Mouse (Mus musculus): Measurements from ENCODE around the gene Nudt16l1. TPM values are rescaled to one million over a fixed set of nuclear protein-coding genes. Genes with fewer than 3 reads are reported as not detected.

Nudt16l1 gene
- polyA plus RNA-seq, 1 experiment from 2014 or later: 134 TPM

DNA sequence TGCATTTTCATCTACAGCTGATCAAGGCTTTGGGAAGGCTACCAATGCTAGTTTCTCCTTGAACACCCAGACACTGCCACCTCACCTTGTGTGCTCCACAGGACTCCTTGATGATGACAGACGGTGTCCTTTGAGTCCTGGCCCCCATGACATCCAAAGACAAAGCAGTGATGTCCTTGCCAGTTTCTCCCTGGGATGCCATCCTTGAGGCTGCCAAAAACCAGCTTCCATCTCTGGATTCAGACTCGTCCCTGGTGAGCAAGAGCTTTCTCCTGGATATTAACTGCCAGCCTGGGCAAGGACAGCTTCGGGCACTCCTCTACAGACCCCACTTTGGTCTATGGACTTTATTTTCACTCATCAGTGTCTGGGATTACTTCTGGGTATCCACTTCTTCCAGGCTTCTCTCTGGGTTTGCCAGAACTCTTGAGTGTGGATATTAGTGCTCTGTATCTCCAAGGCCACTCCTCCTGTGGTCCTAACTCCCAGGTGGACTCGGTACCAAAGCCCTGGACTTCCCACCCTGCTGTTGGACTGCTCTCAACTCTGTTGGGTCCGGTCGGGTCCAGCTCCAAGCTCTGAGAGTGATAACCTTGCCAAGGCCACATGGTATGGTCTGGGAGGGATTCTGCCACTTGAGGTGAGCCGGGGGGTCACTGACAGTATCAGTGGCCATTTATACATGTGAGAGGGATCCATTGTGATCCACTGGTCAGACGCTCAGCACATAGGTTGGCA is 27.0 kb downstream of the Nudt16l1 start:
- Histone ChIP-seq H3K27ac (no peak overlapping the region), H3K9ac (no peak overlapping the region), H3K36me3 (peaks cover 6% of the 10 kb centered on the region; the same call in 1 of the 2 replicates), H3K4me2 (replicated peaks) (peak overlapping the region; percentile 86), H3K9me3 (replicated peaks) (no peaks in the 10 kb centered on the region), H3K4me1 (peaks cover 21% of the 10 kb centered on the region), H3K27me3 (no peaks in the 10 kb centered on the region), H3K4me3 (0 out of 2 replicates have a peak overlapping the region, but pooled peaks have one; percentile 95)
- no peak for ATAC-seq (ENCODE audit: low FRiP score)
- 87% methylated on average over 8 of the region's 8 CpGs for WGBS

DNA sequence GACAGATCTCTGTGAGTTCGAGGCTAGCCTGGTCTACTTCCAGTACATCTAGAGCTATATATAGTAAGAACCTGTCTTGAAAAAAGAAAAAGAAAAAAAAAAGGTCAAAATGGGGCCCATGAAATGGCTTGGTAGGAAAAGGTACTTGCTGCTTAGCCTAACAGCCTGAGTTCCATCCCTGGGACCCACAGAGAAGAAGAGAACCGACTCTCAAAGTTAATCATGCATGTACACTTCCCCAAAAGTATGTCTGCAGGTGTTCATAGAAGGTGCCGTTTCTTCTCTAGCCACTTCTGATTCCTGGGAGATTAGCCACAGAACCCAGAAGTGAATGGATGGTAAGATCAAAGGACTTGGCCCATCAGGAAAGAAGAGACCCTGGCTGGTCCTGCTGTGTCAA is 29.9 kb downstream of the Nudt16l1 start:
- Histone ChIP-seq H3K27ac (no peak overlapping the region), H3K4me3 (no peak overlapping the region), H3K4me1 (peaks cover 7% of the 10 kb centered on the region), H3K27me3 (no peaks in the 10 kb centered on the region), H3K4me2 (replicated peaks) (no peak overlapping the region), H3K9ac (no peak overlapping the region), H3K9me3 (replicated peaks) (no peaks in the 10 kb centered on the region), H3K36me3 (0 out of 2 replicates have a peak, but pooled peaks cover 3% of the 10 kb centered on the region)
- no peak for ATAC-seq (ENCODE audit: low FRiP score)
- 85% methylated on average over 3 of the region's 3 CpGs for WGBS

DNA sequence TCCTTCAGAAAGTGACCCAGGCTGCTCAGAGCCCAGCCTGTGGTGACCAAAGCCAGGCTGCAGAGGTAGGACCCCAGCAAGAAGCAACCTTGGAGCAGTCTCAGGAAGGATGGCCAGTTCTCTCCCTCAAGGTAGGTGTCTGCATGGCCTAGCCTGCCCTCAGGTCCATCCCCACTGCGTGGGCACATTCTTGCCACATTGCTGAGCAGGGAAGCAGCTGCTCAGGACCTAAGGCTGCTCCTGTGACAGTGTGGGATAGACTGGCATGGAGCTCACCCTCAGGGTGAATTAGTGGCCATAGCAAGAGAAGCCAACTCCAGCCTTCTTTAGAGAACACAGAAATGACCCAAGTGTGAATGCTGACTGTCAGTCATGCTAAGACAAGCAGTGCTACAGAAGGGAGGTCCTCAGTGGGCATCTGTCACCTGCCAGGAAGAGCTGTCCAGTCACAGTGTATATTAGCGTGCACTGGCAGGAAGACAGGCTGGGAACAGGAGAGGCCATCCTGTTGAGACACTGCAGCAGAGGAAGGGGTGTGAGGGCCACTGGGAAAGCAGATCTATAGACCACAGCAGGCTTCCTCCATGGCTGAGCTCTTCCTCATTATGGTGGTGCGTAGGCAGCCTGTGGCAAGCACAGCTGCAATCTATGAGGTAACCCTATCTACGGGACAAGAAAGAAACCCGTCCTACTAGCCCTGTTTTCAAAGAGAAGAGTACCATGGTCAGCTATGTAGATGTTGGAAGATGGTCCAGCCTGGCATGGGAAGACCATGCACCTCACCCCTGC is 30.7 kb downstream of the Nudt16l1 start:
- Histone ChIP-seq H3K27me3 (no peaks in the 10 kb centered on the region), H3K4me2 (replicated peaks) (no peak overlapping the region), H3K27ac (no peak overlapping the region), H3K36me3 (0 out of 2 replicates have a peak, but pooled peaks cover 3% of the 10 kb centered on the region), H3K4me3 (no peak overlapping the region), H3K9ac (no peak overlapping the region), H3K9me3 (replicated peaks) (no peaks in the 10 kb centered on the region), H3K4me1 (peaks cover 6% of the 10 kb centered on the region)
- no peak for ATAC-seq (ENCODE audit: low FRiP score)
- WGBS: 88% methylated on average over 5 of the region's 5 CpGs

DNA sequence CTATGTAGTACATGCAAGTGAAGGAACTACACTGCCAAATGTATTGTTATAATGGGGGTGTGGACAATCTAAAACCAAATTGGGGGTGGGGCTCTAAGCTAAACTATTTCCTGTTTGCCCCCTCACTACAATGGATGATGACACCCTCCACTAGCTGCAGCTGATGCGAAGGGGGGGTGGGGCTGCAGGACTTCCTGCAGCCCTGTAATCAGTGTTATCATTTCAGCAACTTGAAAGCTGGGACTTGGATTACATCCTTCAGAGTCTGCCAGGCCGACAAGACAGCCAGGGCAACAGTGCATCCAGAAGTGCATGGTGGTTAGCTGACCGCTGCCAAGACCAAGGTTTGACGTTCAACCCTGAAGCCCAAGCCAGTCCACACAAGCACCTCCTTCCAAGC is 33.1 kb downstream of the Nudt16l1 start:
- no peak overlapping the region for H3K9ac ChIP-seq
- no peak for ATAC-seq (ENCODE audit: low FRiP score)
- H3K4me3 ChIP-seq: no peak overlapping the region
- H3K4me1 ChIP-seq: no peaks in the 10 kb centered on the region
- 84% methylated on average over 4 of the region's 4 CpGs for WGBS
- no peaks in the 10 kb centered on the region for H3K9me3 ChIP-seq (replicated peaks)
- no peaks in the 10 kb centered on the region for H3K27me3 ChIP-seq
- 0 out of 2 replicates have a peak, but pooled peaks cover 3% of the 10 kb centered on the region for H3K36me3 ChIP-seq
- H3K4me2 ChIP-seq (replicated peaks): no peak overlapping the region
- no peak overlapping the region for H3K27ac ChIP-seq

DNA sequence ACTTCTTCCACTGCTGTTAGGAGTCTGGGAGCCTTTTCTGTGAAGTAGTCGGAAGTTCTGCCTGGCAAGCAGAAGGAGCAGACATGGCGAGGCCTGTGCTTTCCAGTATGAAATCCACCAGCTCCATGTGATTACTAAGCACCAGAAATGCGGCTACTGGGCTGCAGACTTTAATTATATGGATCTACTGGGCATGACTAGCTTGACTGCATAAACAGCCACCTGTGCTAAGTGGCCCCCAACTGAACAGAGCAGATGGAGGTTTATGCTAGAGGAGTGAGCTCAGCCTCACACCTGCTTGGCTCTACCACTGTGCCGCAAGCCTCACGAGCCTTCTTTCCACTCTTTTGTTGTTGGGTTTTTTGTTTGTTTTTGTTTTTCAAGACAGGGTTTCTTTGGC is 36.0 kb downstream of the Nudt16l1 start:
- no peak for ATAC-seq (ENCODE audit: low FRiP score)
- H3K36me3 ChIP-seq: no peaks in the 10 kb centered on the region
- H3K4me2 ChIP-seq (replicated peaks): no peak overlapping the region
- no peak overlapping the region for H3K9ac ChIP-seq
- no peaks in the 10 kb centered on the region for H3K4me1 ChIP-seq
- no peak overlapping the region for H3K4me3 ChIP-seq
- 85% methylated on average over 5 of the region's 5 CpGs for WGBS
- H3K27me3 ChIP-seq: no peaks in the 10 kb centered on the region
- no peaks in the 10 kb centered on the region for H3K9me3 ChIP-seq (replicated peaks)
- no peak overlapping the region for H3K27ac ChIP-seq

DNA sequence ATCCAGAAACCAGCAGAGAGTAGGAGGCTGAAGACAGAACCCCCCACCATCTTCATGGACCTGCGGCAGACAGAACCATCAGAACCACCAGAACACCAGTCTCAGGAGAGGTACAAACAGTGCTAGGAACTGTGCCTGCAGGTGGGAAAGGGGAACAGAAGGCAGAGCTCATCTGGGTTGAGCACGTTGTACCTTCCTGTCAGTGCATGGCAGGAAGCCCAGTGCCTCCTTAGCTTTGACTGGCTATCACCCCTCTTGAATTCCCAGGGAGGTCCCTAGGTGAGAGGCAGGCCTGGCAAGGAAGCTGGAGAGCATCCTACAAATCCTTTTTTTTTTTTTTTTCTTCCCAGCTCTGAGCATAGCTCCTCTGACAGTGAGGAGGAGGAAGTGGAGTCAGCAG is 37.6 kb downstream of the Nudt16l1 start:
- Histone ChIP-seq H3K4me1 (no peaks in the 10 kb centered on the region), H3K9me3 (replicated peaks) (no peaks in the 10 kb centered on the region), H3K4me3 (no peak overlapping the region), H3K27ac (no peak overlapping the region), H3K27me3 (no peaks in the 10 kb centered on the region), H3K36me3 (no peaks in the 10 kb centered on the region), H3K4me2 (replicated peaks) (no peak overlapping the region), H3K9ac (no peak overlapping the region)
- 78% methylated on average over 2 of the region's 2 CpGs for WGBS
- ATAC-seq (ENCODE audit: low FRiP score): no peak

DNA sequence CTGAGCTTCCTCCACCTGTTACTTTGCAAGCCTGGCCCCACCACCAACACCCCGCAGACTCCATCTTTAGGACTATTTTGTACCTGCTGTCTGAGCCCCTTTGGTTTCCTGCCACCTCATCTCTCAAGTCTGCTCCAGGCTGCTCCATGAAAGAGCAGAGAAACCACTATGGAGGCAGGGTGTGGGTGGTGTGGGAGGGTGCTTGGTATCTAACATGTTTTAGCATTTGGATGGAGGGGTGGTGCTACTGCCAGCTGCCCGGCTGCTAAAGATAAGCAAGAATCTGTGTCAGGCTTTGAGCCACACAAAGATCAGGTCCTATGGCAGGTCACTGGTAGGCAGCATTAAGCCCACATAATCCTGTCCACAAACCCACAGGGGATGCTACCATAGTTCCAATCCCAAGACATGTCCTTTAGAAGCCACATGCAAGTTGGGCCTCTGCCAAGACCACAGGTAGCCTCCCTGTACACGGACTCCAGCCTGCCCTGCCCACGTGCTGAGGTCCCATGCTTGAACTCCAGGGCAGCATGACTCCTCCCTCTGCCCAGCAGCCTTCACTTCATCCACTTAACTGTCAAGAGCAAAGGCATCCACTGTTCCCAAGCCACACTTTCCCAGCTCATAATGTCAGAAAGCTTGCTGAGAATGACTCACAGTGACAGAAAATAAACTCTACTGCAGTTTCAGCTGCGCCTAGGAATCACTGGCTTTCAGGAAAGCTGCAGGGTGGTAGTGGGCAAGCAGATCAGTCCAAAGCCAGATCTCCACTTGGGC is 39.9 kb downstream of the Nudt16l1 start:
- ATAC-seq (ENCODE audit: low FRiP score): no peak
- no peak overlapping the region for H3K4me3 ChIP-seq
- 70% methylated on average over 5 of the region's 5 CpGs for WGBS

DNA sequence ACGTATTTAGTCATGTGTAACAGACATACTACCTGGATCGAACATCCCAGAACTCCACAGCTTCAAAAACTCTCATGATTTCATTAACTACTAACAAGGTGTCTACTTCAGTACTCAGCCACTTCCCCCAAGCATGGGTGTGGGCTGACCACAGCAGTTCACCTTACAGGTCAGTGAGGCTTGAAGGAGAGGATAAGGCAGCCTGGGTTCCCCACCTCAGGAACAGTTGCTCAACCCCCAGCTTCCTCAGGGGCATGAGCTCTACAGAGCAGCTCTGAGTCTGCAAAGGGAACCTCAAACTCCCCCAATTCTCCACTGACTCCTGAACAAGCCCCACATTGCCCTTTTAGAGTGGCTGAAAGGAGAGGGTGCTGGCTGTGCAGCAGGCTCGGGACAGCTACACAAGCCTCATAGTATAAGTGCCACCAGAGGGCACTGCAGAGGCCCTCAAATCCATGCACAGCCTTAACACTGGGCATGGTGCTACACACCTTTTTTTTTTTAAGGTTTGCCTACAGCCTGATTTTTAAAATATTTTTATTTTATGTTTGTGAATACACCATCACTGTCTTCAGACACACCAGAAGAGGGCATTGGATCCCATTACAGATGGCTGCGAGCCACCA is 41.3 kb downstream of the Nudt16l1 start:
- ATAC-seq (ENCODE audit: low FRiP score): no peak
- no peaks in the 10 kb centered on the region for H3K9me3 ChIP-seq (replicated peaks)
- no peak overlapping the region for H3K27ac ChIP-seq
- H3K4me2 ChIP-seq (replicated peaks): no peak overlapping the region
- no peak overlapping the region for H3K4me3 ChIP-seq
- H3K36me3 ChIP-seq: no peaks in the 10 kb centered on the region
- WGBS: 70% methylated on average over 4 of the region's 4 CpGs
- H3K4me1 ChIP-seq: no peaks in the 10 kb centered on the region
- no peak overlapping the region for H3K9ac ChIP-seq
- H3K27me3 ChIP-seq: no peaks in the 10 kb centered on the region

More for the DNA sequence above, 39.9 kb downstream of the Nudt16l1 start:
- H3K4me2 ChIP-seq (replicated peaks): no peak overlapping the region
- no peaks in the 10 kb centered on the region for H3K4me1 ChIP-seq
- no peak overlapping the region for H3K27ac ChIP-seq
- no peak overlapping the region for H3K9ac ChIP-seq
- H3K27me3 ChIP-seq: no peaks in the 10 kb centered on the region
- H3K9me3 ChIP-seq (replicated peaks): no peaks in the 10 kb centered on the region
- no peaks in the 10 kb centered on the region for H3K36me3 ChIP-seq

DNA sequence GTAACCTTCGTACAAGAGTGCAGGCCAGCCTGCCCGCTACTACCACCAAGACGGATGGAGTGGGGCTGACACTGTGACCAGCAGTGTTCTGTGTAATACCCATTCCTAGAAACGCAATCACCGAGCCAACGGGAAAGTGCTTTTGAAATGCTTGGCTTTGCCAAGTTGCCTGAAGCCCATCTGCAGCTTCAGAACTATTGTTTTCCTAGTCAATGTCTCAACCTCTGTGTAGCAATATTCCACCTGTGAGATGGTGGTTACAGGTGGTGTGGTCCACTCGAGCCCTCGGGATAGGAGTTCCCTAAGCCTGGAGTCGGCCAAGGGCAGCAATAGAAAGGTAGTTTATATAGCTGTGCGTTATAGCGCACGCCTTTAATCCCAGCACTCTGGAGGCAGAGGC is 46.2 kb downstream of the Nudt16l1 start:
- H3K27me3 ChIP-seq: no peaks in the 10 kb centered on the region
- ATAC-seq (ENCODE audit: low FRiP score): no peak

More for the DNA sequence above, 46.2 kb downstream of the Nudt16l1 start:
- no peak overlapping the region for H3K9ac ChIP-seq
- H3K9me3 ChIP-seq (replicated peaks): no peaks in the 10 kb centered on the region
- no peak overlapping the region for H3K4me2 ChIP-seq (replicated peaks)
- H3K4me3 ChIP-seq: no peak overlapping the region
- no peaks in the 10 kb centered on the region for H3K36me3 ChIP-seq
- no peaks in the 10 kb centered on the region for H3K4me1 ChIP-seq
- WGBS: 92% methylated on average over 12 of the region's 12 CpGs
- no peak overlapping the region for H3K27ac ChIP-seq

Measured in hindbrain, embryonic 12.5 days (tissue).